Mouse (Mus musculus) heart, postnatal 0 days (tissue): ENCODE data around the gene Ldlrad3.

Experiments
- CTCF ChIP-seq: IDR thresholded peaks from 2 replicates; pipeline ENCODE4 v1.5.1; 2016; ENCODE audit warnings: antibody characterized with exemption, control low read depth, low read depth
- EP300 ChIP-seq: IDR thresholded peaks from 2 replicates; pipeline ENCODE4 v1.6.1; 2016; ENCODE audit warnings: antibody characterized with exemption, low read depth

GRCm38 (mm10) chr2:102227839-102228238 is 41.7 kb upstream of the Ldlrad3 start:
- TF ChIP-seq CTCF (no peak), EP300 (no peak)
